Mouse (Mus musculus) monocyte, adult 5-6 weeks (primary cell): ENCODE measurements around the gene Arhgef28. TPM values are rescaled to one million over a fixed set of nuclear protein-coding genes. Genes with fewer than 3 reads are reported as not detected.
"Not testable (repeated sequence)": the region's sequence is repeated elsewhere in the genome, so short reads cannot be mapped to it uniquely, and the experiment has no call there.

Experiments
- ATAC-seq: fragments of 153-309, 156-312 bp; replicated peaks from 2 replicates; pipeline ENCODE4 v1.8.0; 2017; ENCODE audit warnings: mild to moderate bottlenecking; ENCODE audit not compliant: low TSS enrichment, insufficient number of reproducible peaks, severe bottlenecking, poor library complexity, low FRiP score
- total RNA-seq: library from RNA; stranded (forward); fragments of 200-1000, 200-491, 200-594 nt; gene quantifications from 3 replicates; pipeline ENCODE4 v1.2.3, GENCODE M21; 2017

Gene Arhgef28
- total RNA-seq, 1 experiment from 2014 or later, result not detected

DNA sequence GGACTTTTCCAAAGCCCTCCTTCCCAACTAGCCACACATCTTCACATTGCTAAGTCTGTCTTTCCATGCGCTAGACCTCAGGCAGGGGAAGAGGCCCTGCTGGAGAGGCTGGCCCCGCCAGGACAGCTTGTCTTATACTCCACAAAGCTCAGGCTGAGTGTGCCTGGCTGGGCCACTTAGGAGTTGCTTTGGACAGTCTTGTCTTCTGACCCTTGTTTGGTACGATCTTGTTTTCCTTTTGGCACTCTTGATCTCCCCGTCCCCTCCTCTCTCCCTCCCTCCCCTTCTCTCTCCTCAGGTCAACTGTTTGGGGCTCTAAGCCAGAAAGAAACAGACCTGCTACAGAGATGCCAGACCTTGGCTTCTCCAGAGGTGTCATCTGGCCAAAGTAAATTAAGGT, 110.3 kb downstream of the Arhgef28 start:
- no peak for ATAC-seq

GRCm38 (mm10) chr13:98094332-98094731, 111.9 kb downstream of the Arhgef28 start:
- ATAC-seq, result no peak

DNA sequence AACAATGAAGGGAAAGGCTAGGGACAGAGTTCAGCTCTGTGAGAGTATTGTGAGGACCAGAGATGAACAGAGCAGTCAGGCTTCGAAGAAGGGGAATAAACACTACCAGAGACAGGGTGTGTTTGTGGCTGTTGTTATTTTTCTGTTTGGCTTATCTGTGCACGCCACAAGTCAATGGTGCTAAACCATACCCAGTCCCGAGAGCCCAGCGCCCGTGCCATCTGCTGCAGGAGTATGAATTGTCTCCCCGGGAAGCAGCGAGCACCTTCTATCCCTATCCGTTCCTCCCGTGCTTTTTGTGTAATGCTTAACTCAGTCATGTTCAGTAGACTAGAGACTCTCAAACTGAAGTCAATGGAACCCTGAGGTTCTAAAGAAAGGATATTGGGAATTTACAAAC, 112.8 kb downstream of the Arhgef28 start:
- no peak for ATAC-seq

- no peak for ATAC-seq
Measured at GRCm38 (mm10) chr13:98092354-98093002, 113.8 kb downstream of the Arhgef28 start.

DNA sequence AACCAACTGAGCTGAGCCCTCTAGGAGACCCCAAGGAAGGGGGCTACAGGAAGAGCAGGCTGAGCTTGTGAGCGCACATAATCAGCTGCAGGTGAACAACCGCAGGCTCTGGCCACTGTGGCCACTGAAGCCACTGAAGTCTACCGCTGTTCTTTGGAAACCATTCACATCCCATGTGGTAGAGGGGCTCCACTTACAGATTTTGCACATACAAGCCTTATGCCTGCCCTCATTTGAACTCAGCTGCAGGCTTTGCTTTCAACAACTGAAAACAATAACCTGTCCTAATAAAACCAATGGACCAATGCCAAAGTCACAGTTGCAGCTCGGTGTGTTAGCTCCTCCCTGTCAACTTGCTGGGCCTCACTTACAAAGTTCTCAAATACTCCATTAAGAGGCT, 126.6 kb downstream of the Arhgef28 start:
- ATAC-seq, result no peak

- no peak for ATAC-seq
Measured at GRCm38 (mm10) chr13:98078251-98078650, 128.0 kb downstream of the Arhgef28 start.

GRCm38 (mm10) chr13:98077216-98077615, 129.0 kb downstream of the Arhgef28 start:
- ATAC-seq, result no peak

GRCm38 (mm10) chr13:98074871-98075270, 131.4 kb downstream of the Arhgef28 start:
- ATAC-seq, result no peak

- ATAC-seq, result no peak
Measured at GRCm38 (mm10) chr13:98073190-98073589, 133.0 kb downstream of the Arhgef28 start.

GRCm38 (mm10) chr13:98070458-98070857, 135.8 kb downstream of the Arhgef28 start:
- ATAC-seq, result no peak

- ATAC-seq, result no peak
Measured at GRCm38 (mm10) chr13:98069646-98070045, 136.6 kb downstream of the Arhgef28 start.

- no peak for ATAC-seq
Measured at GRCm38 (mm10) chr13:98062843-98063242, 143.4 kb downstream of the Arhgef28 start.

- ATAC-seq, result not testable (repeated sequence)
Measured at GRCm38 (mm10) chr13:98060121-98060520, 146.1 kb downstream of the Arhgef28 start.

DNA sequence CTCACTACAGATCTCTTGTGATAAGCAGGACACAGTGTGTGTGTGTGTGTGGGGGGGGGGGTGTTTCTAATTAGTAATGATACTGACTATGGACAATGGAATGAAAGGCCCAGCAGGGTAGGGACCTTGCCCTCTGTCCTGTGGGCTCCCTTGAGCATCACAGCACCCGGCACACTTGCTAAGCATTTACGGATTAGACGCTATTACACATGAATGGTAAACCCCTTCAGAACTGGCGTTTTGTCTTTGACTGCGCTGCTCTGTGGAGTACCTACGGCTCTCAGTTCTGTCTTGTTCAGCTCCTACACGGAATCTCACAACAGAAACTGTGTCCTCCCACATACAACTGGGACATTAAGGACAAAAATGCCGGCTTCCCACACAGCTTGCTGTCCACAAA, 151.0 kb downstream of the Arhgef28 start:
- ATAC-seq, result no peak

GRCm38 (mm10) chr13:98040628-98041150, 165.6 kb downstream of the Arhgef28 start:
- no peak for ATAC-seq

DNA sequence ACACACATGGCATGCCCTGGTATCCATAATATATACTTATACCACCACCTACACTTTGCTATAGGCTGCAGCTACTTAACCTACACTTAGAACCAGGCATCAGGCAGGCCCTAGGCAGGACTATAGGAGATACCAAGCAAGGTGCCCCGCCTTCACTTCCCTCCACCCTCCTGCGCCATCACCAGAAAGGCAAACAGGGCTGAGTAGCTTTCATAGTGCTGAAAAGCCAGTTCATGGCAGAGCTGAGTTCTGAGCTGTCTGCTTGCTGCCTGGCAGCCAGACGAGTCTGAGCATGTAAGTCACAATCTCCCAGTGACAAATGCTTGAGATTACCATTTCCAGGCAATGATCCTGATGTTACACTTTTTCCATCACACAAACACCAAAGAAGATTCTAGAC, 167.5 kb downstream of the Arhgef28 start:
- no peak for ATAC-seq

GRCm38 (mm10) chr13:98037693-98038092, 168.5 kb downstream of the Arhgef28 start:
- no peak for ATAC-seq

- no peak for ATAC-seq
Measured at GRCm38 (mm10) chr13:98031642-98031960, 174.6 kb downstream of the Arhgef28 start.

GRCm38 (mm10) chr13:98030959-98031641, 175.1 kb downstream of the Arhgef28 start:
- peak; percentile 77 for ATAC-seq

DNA sequence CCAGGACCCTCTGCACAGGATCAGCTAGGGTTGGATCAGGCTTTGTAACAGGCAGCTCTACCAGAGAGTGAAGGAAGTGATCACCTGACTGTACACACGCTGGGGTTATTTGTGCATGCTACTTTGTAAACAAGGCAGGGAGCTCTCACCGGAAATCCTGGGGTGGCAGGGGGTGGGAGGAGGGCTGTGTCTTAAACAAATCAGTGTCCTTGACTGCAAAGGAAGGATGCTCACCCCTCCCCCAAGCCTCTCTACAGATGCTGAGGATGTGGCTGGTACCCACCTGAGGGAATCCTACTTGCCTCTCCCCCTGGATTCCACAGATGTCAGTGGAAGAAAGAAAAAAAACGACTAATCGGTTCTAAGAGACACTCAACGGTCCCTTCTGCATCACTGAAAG, 176.2 kb downstream of the Arhgef28 start:
- ATAC-seq, result no peak
